Mouse (Mus musculus): ENCODE results near the gene Hspa4.

Hspa4 gene

GRCm38 (mm10) chr11:53249686-53250085, 50.6 kb downstream of the Hspa4 start:
- DNase-seq: no peak

GRCm38 (mm10) chr11:53245561-53245960, 54.7 kb downstream of the Hspa4 start:
- DNase-seq: no peak

- peak; percentile 48 for DNase-seq
Observed at GRCm38 (mm10) chr11:53243199-53243598, 57.1 kb downstream of the Hspa4 start.

- DNase-seq: no peak
Observed at GRCm38 (mm10) chr11:53233590-53233989, 66.7 kb downstream of the Hspa4 start.

- DNase-seq: no peak
Observed at GRCm38 (mm10) chr11:53231836-53232235, 68.4 kb downstream of the Hspa4 start.

- no peak for DNase-seq
Observed at GRCm38 (mm10) chr11:53229011-53229410, 71.2 kb downstream of the Hspa4 start.

- peak; percentile 27 for DNase-seq
Observed at GRCm38 (mm10) chr11:53210876-53211275, 89.4 kb downstream of the Hspa4 start.
